Mouse (Mus musculus): ENCODE measurements at regions not wholly inside any gene's neighbourhood (a gene's known extent, or its start where the extent isn't known, plus 50 kb on each side); places are given as distances from the start of the nearest gene placed in this dataset.

GRCm38 (mm10) chr15:11774717-11775116 lies 132.4 kb downstream of the Npr3 start:
- no peak for DNase-seq (ENCODE audit: low spot score)
- intact Hi-C loops (cut with DNase I), result no loop called here

- no peak for DNase-seq (ENCODE audit: low spot score)
- intact Hi-C loops (cut with DNase I), result no loop called here
Observed at GRCm38 (mm10) chr15:11770596-11770995, 136.5 kb downstream of the Npr3 start.

GRCm38 (mm10) chr15:11757963-11758362 lies 149.1 kb downstream of the Npr3 start:
- DNase-seq (ENCODE audit: low spot score), result no peak
- intact Hi-C loops (cut with DNase I), result loop anchor here (10.0 kb wide), 1 partner anchor 353 kb away; no protein-coding TSS in a partner anchor

GRCm38 (mm10) chr15:11756786-11757185 lies 150.3 kb downstream of the Npr3 start:
- DNase-seq (ENCODE audit: low spot score), result no peak
- intact Hi-C loops (cut with DNase I), result loop anchor here (10.0 kb wide), 1 partner anchor 352 kb away; no protein-coding TSS in a partner anchor

- no peak for DNase-seq (ENCODE audit: low spot score)
- intact Hi-C loops (cut with DNase I), result loop anchor here (1.0 to 10.0 kb wide), 3 partner anchors 158 to 348 kb away; no protein-coding TSS in a partner anchor
Observed at GRCm38 (mm10) chr15:11753216-11753615, 153.9 kb downstream of the Npr3 start.

- no peak for DNase-seq (ENCODE audit: low spot score)
- intact Hi-C loops (cut with DNase I), result loop anchor here (10.0 kb wide), 1 partner anchor 346 kb away; no protein-coding TSS in a partner anchor
Observed at GRCm38 (mm10) chr15:11750893-11751292, 156.2 kb downstream of the Npr3 start.

GRCm38 (mm10) chr15:11749509-11749908 lies 157.6 kb downstream of the Npr3 start:
- intact Hi-C loops (cut with DNase I), result no loop called here
- no peak for DNase-seq (ENCODE audit: low spot score)

- intact Hi-C loops (cut with DNase I), result no loop called here
- no peak for DNase-seq (ENCODE audit: low spot score)
Observed at GRCm38 (mm10) chr15:11748306-11748705, 158.8 kb downstream of the Npr3 start.

GRCm38 (mm10) chr15:11746754-11747153 lies 160.3 kb downstream of the Npr3 start:
- intact Hi-C loops (cut with DNase I), result no loop called here
- DNase-seq (ENCODE audit: low spot score), result peak; percentile 16

GRCm38 (mm10) chr15:11745629-11746372 lies 161.3 kb downstream of the Npr3 start:
- DNase-seq (ENCODE audit: low spot score), result no peak
- intact Hi-C loops (cut with DNase I), result no loop called here

- intact Hi-C loops (cut with DNase I), result no loop called here
- no peak for DNase-seq (ENCODE audit: low spot score)
Observed at GRCm38 (mm10) chr15:11744903-11745302, 162.2 kb downstream of the Npr3 start.

GRCm38 (mm10) chr15:11744296-11744695 lies 162.8 kb downstream of the Npr3 start:
- intact Hi-C loops (cut with DNase I), result no loop called here
- DNase-seq (ENCODE audit: low spot score), result no peak

GRCm38 (mm10) chr15:11742820-11743219 lies 164.3 kb downstream of the Npr3 start:
- intact Hi-C loops (cut with DNase I), result no loop called here
- DNase-seq (ENCODE audit: low spot score), result no peak

GRCm38 (mm10) chr15:11742346-11742729 lies 164.7 kb downstream of the Npr3 start:
- DNase-seq (ENCODE audit: low spot score), result no peak
- intact Hi-C loops (cut with DNase I), result no loop called here

GRCm38 (mm10) chr15:11741598-11742345 lies 165.3 kb downstream of the Npr3 start:
- intact Hi-C loops (cut with DNase I), result no loop called here
- DNase-seq (ENCODE audit: low spot score), result no peak

GRCm38 (mm10) chr15:11737436-11738000 lies 169.6 kb downstream of the Npr3 start:
- intact Hi-C loops (cut with DNase I), result no loop called here
- no peak for DNase-seq (ENCODE audit: low spot score)

GRCm38 (mm10) chr15:11734639-11735265 lies 172.3 kb downstream of the Npr3 start:
- intact Hi-C loops (cut with DNase I), result no loop called here

GRCm38 (mm10) chr15:11729381-11729780 lies 177.7 kb downstream of the Npr3 start:
- no peak for DNase-seq (ENCODE audit: low spot score)
- intact Hi-C loops (cut with DNase I), result no loop called here

More at GRCm38 (mm10) chr15:11734639-11735265, 172.3 kb downstream of the Npr3 start:
- no peak for DNase-seq (ENCODE audit: low spot score)

GRCm38 (mm10) chr15:11725620-11726530 lies 181.2 kb downstream of the Npr3 start:
- intact Hi-C loops (cut with DNase I), result no loop called here
- DNase-seq (ENCODE audit: low spot score), result no peak

All from heart, postnatal 25 days (tissue).